Mouse (Mus musculus) ES-Bruce4 (cell line): ENCODE measurements around the gene Piga.

Experiments used
- CTCF ChIP-seq: IDR thresholded peaks from one replicate; pipeline ENCODE4 v1.8.1; 2011; ENCODE audit warnings: low read depth, low read length
- EP300 ChIP-seq: IDR thresholded peaks from 2 replicates; pipeline ENCODE4 v1.6.1; 2011; ENCODE audit warnings: low read depth, low read length; ENCODE audit not compliant: insufficient read depth
- POLR2A ChIP-seq: IDR thresholded peaks from one replicate; pipeline ENCODE4 v1.8.1; 2011; ENCODE audit warnings: low read length; ENCODE audit not compliant: insufficient read depth

DNA sequence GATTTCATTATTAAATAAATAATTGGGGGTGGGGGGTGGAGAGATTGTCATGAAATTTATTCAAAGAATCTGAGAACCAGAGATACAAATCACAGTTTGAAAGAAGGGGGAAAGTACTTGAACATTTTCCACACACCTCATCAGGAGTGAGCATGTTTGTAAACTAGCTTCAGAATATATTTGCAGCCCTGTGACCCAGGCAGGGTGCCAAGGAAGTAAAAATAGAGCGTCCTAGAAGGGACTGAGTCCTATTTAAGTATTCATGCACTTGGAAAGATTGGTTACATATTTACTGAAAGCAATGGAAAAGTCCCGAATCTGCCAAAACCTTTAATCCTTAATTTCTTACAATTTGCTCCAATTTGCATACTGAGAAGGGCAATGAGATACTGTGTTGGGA is 20.6 kb downstream of the Piga start:
- TF ChIP-seq CTCF = no peak
- no peak for TF ChIP-seq EP300
- no peak for TF ChIP-seq POLR2A
